8 mouse cellular contexts compared by ENCODE assay signal in genomic region chr5:112780383-112780782, GRCm38 (mm10).
DNase-seq lines count a peak whose midpoint lies in the region; TF ChIP-seq lines count a peak whose summit lies in the region.

No protein-coding gene starts in this region.

- no peak for TF ChIP-seq CTCF in brain, embryonic 14.5 days (IDR thresholded peaks at IDR 0.05; ENCODE audit: borderline replicate concordance, extremely low read depth, insufficient read depth, insufficient read length)

- intact Hi-C loops in heart, postnatal 10 days (cut with DNase I) = no loop called here
- intact Hi-C loops in heart, postnatal 25 days (cut with DNase I) = no loop called here

- peak; percentile 27 to 37 for DNase-seq in heart, postnatal 10 days
- DNase-seq in heart, postnatal 25 days (ENCODE audit: low spot score) = no peak
- peak; percentile 83 for DNase-seq in brain, embryonic 14.5 days (ENCODE audit: low read depth)
- peak; percentile 61 for DNase-seq in gastrocnemius, postnatal 25 days
- peak; percentile 64 for DNase-seq in lung, postnatal 10 days
- no peak for DNase-seq in thymus, postnatal 36 days
- no peak for DNase-seq in spleen, postnatal 36 days (ENCODE audit: low spot score in 2 of 2)
- no peak for DNase-seq in heart, adult 8-10 months (ENCODE audit: low spot score)

- TF ChIP-seq POLR2A in brain, embryonic 14.5 days (IDR thresholded peaks at IDR 0.05; ENCODE audit: borderline replicate concordance, extremely low read depth, insufficient read depth, insufficient read length, poor library complexity, severe bottlenecking) = no peak

Comparison
In these comparisons a context has a peak if more than half of its experiments do, and no peak if none do; other contexts are left out.
1. DNase-seq: peak in heart, postnatal 10 days (2 of 2), brain, embryonic 14.5 days (single experiment), gastrocnemius, postnatal 25 days (single experiment) and lung, postnatal 10 days (single experiment); none in heart, postnatal 25 days (single experiment), thymus, postnatal 36 days (0 of 2), spleen, postnatal 36 days (0 of 2) and heart, adult 8-10 months (single experiment).